Mouse (Mus musculus): ENCODE measurements at regions not wholly inside any gene's neighbourhood (a gene's known extent, or its start where the extent isn't known, plus 50 kb on each side); places are given as distances from the start of the nearest gene placed in this dataset.

DNA sequence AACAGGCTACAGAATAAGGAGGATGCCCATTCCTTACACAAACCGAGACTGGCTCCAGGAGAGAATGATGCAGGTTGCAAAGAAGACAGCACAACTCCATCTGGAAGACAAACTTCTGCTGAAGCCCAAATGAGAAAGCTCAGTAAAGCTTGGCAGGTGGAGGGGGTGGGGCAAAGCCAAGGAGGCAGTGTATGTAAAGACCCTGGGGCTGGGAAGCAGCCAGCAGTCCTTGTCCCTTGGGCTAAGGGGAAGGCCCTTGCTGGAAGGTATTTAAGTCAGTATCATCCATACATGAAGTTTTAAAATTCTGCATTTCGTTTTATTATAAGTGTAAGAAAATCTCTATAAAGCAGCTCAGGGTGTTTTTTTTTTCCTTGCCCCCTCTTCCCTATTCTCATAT is 182.3 kb upstream of the Kdm8 start:
- no peak for DNase-seq (ENCODE audit: low spot score in 2 of 2)

DNA sequence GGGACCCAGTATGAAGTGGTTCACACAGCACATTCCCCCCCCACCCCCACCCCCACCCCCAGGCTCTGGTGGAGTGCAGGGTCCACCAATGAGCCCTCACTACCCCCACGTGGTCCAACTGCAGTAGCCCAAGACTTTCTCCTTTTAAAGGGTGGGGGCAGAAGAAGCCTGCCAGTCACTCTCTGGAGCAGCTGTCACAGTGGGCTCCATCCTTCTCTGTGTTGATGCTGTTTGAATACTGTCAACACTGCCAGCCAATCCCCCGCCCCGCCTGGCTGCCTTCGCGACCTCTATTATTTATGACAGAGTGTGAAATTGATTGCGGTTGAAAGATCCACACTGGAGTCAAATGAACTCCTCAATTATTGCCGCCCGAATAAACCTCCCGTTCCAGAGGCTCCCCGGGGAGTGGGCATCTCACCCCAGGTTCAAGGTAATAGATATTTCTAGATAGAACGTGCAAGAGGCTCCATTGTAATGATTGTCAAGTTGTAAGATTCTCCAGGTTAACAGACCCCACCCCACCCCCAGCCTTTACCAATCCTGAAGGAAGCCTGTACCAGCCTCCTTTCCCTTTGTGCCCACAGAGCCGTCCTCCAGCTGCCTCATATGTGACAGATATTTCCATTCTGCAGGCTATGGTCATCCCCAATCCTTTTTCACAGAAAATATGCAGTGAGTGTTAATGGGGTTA is 181.7 kb upstream of the Kdm8 start:
- no peak for DNase-seq (ENCODE audit: low spot score in 2 of 2)

DNA sequence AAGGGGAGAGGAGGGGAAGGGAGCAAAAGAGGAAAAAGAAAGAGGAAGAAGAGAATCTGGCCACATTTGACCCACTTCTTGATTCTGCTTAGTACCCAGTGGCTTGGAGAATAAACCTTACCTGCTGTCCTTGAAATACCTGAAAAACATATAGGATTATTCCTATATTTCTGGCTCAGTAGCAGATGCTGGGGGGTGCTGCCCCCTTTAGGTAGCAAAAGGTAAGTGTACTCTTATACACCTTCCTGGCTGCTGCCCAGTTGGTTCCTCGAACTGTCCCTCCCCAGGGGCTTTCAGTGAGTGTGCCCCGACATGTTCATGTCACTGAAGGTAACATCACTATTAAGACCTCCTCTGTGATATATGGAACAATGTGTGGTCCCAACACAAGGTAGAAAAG is 180.7 kb upstream of the Kdm8 start:
- DNase-seq (ENCODE audit: low spot score in 2 of 2) = no peak

DNA sequence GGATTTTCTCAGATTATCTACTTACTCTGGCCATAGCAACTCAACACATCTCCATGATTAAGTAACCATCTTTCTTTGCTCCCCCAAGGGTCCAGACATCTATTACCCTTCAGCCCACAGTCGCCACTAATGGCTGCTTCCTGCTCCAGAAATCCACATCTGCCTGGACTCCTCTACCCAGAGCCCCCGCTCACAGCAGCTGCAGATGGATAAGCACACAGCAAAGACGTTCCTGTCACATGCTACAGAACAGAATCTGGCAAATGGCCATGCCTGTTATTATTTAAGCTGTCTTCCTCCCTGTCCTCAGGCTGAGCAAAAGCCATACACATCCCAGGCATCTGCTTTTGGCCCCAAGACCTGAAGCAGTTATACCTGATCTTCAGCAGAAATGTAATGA is 173.8 kb upstream of the Kdm8 start:
- no peak for DNase-seq (ENCODE audit: low spot score in 2 of 2)

DNA sequence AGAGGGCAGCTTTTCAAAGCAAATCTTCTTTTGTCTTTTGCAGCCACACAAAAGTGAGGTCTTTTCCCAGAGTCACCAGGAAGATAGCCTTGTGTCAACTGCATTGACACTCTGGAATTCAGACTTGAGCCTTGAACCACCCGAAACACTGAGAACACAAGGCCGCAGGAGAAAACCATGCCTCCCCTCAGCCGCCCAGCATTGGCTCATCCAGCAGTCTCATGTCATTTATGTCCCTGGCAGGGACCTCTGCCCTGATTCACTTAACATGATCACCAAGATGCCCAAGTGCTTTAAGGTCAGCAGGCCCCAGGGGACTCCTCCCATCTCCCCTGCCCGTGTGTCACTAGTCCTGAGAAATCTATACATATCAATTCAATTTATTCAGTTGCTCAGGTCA is 173.1 kb upstream of the Kdm8 start:
- DNase-seq (ENCODE audit: low spot score in 2 of 2) = no peak

DNA sequence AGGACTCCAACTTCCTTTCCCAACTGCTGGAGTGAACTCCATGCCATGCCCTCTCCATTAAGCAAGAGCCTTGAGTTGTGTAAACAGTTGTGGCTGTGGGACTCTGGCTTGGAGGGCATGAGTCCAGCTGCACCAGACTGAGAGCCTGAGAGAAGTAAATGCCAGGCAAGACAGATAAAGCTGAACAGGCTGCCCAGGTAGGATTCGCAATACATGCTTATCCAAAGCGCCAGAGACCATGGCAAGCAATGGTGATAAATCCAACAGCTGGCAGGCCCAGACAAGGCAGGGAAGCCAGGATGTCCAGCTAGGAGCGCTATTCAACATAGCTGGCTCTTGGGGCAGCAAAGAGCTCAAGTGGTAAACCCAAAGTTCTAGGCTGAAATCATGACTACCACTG is 163.1 kb upstream of the Kdm8 start:
- DNase-seq (ENCODE audit: low spot score in 2 of 2) = no peak

DNA sequence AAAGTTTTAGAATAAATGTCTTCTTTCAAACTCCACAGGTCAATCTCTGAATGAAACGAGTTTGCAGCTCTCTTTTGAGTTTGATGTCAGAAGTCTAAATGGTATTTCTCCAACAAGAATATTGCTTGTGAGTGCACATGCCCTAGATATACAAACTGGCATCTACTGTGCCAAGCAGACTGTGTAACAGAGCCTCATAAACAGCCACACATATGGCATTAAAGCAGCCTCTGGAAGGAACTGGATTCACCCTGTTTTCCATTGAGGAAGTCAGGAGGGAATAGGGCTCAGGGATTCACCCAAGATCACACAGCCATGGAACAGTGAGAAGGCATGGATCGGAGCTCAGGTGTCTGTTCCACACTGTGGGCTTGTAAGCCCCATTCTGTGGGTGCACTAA is 149.2 kb upstream of the Kdm8 start:
- no peak for DNase-seq (ENCODE audit: low spot score in 2 of 2)

DNA sequence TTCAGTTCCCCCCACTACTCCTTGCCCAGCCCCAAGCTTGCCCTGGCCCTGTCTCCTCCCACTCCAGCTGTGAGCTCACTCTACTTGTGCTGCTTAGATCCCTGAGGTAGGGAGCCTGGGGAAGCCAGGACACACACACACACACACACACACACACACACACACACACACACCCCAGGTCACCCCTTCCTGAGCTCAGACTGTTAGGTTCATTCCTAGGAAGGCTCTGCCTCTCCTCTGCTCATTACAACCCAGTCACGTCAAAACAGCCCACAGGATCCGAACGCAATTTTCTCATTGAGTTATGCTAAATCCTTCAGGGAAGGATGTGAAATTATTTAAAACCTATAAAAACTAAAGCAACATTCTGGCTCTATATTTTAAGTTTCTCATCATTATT is 136.0 kb upstream of the Kdm8 start:
- no peak for DNase-seq (ENCODE audit: low spot score in 2 of 2)

DNA sequence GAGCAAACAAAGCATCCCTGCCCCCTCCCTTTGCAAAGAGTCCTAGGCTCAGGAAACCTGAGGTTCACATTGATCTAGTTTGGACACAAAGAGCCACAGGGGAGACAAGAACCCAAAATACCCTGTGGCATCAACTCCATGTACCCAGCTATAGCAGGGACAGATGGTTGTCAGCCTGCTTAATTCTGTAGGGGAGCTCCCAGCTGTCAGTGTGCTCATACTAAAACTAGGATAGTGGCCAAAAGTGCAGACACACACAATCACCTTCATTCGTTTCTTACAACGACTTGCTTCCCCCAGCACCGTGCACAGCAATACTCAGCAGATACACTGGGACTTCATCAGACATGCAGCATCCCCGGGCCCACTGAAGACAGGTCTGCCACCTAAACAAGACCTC is 133.5 kb upstream of the Kdm8 start:
- no peak for DNase-seq (ENCODE audit: low spot score in 2 of 2)

DNA sequence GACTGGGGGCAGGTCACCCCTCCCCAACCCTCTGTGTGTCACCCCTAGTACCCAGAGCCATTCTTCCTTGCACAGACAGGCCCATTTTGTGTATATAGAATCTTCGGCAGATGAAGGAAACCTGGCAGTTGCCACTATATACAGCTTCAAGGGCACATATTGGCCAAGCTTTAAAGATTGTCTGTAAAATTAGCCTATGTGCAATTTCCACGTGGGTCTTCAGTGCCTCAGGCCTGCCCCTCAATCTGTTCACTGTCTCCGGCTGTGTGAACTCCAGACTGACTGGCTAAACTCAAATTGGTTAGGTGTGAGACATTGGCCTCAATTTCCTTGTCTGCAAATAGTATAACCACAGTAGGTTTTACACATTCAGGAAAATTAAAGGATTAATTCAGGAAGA is 130.9 kb upstream of the Kdm8 start:
- DNase-seq (ENCODE audit: low spot score in 2 of 2) = no peak

DNA sequence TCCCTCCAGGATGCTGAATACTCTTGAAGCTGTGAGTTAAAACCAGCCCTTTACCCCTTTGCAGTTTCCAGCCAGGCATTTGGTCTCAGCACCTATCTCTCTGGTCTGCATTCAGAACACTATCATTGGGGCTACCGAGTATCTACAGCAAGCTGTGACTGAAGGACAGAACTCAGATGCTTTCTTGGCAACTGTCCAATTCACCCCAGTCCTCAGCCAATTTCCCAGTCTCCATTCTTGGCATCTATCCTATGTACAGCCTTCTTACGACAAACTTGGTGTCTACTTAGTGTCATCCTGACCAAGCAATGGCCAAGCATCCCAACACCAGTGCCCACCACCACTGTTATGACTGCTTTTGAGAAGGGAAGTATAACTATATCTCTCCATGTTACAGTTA is 109.7 kb upstream of the Kdm8 start:
- DNase-seq (ENCODE audit: low spot score in 2 of 2) = no peak

DNA sequence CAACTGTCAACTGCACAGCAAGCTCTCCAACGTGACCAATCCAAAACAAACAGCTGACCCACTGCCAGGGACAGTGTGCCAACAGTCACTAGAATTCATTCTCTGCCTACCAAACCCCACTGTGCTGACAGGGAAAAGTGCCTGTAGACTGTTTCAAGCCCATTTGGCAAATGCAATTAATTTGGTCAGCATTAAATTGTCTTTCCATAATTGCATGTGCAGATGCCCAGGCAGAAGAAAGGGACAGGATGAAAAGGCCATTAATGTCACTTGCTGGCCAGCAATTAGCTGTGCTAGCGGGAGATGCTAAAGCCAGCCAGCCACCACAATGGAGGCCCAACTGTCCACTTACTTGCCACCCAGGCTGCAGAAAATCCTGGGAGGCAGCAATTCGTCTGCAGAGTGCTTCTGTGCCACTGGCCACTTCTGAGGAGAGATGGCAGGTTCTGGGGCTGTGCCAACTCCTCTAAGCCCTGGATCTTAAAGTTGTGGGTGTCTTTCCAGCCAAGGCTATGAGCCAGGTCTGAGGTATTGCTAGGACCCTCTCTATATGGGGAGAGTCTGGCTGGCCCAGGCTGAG is 108.8 kb upstream of the Kdm8 start:
- no peak for DNase-seq (ENCODE audit: low spot score in 2 of 2)

DNA sequence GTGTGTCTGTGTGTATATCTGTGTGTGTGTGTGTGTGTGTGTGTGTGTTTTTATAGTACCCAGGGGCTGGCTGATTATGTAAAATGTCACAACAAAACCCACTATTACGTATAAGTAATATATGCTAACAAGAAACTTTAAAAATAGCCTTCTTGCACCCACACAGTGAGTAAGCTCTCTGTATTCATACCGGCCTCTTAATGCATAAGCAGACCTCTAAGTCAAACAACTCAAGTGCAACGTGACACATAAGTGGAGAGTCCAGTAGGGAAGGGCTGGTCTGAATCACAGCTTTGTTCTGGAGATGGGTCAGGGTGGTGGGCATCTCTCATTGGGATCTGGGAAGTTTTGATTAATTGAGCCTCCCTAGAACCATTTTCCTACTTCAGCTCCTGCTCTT is 107.7 kb upstream of the Kdm8 start:
- DNase-seq (ENCODE audit: low spot score in 2 of 2) = no peak

DNA sequence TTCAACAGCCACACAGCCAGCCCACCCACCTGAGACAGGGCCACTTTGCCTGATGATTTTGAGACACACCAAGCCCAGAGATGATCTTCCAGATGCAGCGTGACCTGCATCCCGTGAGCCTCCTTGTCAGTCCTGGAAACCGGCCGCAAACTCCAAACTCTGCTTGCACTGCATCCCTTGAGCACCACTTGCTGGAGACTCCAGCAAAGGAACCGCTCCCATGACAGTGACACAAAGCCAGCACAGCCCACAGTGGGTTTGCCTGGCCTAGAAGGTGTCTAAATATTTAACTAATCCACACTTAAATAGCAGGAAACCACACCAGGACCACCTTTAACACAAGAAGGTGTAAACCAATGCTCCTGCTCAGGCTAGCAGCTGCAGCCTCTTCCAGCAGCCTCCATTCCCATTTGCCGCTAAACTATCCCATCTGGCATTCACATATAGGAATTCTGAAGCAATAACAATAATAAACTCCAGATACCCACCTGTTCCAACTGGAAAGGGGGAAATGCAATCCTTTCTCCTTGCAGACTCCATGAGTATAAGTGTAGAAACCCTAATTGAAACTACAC is 106.2 kb upstream of the Kdm8 start:
- no peak for DNase-seq (ENCODE audit: low spot score in 2 of 2)

DNA sequence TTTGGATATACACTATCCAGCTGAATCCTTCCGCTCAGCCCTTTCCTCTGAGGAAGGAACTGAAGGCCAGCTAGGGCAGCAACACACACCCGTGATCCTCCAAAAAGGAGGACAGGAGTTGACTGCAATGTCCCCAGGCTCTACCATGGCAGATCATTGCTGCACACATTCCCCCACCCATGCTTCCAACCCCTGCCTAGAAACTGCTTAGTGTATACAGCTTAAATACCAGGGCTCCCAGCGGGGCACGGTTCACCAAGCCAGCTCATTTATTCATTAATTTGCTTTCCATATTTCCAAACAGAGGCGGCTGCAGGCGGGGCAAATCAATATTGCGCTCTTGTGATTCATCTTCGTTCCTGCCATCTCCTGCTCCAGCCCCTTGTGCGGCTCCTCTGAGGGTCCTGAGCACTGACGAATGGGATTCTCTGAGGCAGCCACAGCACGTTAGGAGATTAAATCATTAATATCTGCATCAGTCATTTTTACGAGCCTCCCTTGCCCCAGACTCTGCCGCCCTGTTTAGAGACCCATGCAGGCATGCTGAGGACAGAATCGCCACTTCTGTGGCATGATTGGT is 104.1 kb upstream of the Kdm8 start:
- DNase-seq (ENCODE audit: low spot score in 2 of 2) = no peak

DNA sequence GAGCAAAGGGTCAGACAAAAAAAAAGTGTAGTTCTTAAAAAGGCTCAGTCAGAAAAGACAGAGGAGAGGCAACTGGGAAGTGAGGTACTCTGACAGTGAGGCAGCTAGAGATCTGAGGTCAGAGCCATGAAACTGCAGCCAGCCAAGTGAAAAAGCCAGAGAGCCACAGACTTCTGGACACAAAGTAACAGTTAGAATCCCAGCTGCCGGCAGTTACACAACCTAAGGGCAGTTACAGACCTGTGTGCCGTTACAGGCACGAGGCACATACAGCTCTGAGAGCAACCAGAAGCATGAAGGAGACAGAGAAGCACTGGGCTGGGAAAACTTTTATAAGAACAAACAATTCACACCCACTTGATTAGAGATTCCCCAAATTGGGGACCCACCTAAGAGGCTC is 94.9 kb upstream of the Kdm8 start:
- DNase-seq (ENCODE audit: low spot score in 2 of 2) = no peak

DNA sequence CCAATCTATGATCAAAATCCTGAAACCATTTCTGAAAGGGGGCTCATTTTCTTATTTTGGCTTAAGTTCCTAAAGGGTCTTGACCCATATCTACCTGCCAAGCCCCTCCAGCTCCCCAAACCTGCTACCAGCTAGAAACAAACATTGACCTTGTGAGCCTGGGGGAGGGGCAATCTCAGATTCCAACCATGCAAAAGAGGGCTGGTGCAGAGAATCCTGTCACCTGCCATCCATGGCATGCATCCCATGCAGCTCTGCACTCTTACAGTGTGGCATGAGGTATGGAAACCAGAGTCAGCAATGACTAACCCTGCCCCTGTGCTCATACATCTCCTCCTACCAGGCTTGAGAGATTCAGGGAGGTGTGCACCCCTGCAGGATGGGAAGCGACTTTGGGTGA is 90.3 kb upstream of the Kdm8 start:
- DNase-seq (ENCODE audit: low spot score in 2 of 2) = no peak

DNA sequence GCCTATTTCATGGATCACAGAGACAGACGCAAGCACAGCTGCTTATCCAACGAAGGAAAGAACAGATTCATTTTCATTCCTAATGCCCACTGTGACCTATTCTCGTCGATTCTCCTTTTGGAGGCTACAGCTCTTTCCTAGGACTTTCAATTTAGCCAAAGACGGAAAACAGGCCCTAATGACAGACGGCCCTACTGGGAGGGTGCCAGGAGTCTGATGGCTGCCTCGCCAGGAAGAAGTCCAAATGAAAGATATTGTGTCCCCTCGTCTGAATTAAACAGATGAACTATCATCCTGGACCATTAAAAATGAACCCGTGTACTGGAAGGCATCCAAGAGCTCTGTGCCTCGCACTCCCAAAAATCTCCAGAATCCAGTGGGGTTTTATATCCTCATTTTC is 89.5 kb upstream of the Kdm8 start:
- DNase-seq (ENCODE audit: low spot score in 2 of 2) = no peak

DNA sequence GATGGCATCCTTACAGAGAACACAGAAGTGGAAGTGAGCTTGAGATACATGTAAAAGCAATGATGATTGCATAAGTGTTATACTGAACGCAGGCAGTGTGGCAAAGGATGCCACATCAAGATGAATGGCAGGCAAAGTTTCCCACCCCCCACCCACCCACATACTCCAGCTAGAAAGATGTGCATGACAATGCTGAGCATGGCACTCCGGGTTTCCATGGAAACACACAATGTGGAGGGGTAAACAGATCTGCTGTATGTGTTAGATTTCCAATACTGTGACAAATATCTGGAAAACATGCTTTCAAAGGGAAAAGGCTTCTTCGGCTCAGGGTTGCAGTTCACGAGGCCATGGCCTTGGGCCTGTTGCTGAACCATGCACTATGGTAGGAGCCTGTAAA is 86.5 kb upstream of the Kdm8 start:
- DNase-seq (ENCODE audit: low spot score in 2 of 2) = no peak

DNA sequence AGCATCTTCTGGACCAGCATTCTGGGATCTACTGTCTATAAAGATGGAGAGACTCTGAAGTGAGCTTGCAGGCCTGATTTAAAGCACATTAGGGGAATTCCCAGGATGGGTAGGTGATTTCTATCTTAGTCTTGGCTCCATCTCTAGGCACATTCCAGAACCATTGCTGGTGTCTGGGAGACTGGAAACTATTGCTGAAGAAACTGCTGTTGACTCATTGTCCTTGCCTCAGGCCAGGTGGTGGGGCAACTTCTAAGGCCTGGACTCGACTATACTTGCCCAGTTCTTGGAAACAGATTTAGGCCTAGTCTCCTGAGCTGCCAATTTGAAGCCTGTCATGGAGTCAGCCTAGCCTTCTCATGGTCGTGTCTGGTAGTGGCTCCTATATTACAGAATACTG is 61.5 kb upstream of the Kdm8 start:
- no peak for DNase-seq (ENCODE audit: low spot score in 2 of 2)

DNA sequence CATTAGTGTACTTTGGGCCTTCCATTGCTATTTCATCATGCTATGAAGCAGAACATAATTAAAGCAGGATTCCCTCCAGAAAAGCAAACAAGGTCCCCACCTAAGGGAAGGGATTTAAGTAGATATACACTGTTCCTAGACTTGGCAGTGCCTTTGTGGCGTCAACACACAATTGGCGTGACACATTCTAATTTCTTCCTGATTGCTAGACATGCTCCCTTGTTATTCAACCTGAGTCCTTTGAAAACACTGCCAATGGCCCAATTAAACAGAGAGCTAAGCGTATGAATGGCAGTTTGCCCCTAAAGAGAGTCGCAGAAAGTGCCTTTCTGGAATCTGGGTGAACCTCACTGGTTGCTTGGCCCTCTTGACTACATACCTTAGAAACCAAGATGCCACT is 60.3 kb upstream of the Kdm8 start:
- DNase-seq (ENCODE audit: low spot score in 2 of 2) = no peak

DNA sequence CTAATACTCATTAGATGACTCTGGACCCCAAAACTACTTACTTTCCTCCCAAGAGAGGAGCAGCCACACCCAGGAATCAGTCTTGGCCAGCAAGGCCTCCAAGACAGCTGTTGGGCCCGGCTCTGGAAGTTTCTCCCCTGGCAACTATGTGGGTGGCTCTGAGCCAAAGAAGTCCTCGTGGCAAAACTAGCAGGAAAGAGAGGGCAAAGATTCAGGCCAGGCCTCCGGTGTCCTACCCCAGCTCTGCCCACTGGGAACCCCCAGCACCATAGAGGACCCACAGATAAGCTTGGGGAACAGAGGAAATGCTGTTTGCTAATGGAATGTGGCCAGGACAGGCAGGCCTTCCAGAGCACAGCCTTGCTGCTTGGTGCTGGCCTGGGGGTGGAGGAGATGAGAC is 51.9 kb upstream of the Kdm8 start:
- DNase-seq (ENCODE audit: low spot score in 2 of 2) = no peak

DNA sequence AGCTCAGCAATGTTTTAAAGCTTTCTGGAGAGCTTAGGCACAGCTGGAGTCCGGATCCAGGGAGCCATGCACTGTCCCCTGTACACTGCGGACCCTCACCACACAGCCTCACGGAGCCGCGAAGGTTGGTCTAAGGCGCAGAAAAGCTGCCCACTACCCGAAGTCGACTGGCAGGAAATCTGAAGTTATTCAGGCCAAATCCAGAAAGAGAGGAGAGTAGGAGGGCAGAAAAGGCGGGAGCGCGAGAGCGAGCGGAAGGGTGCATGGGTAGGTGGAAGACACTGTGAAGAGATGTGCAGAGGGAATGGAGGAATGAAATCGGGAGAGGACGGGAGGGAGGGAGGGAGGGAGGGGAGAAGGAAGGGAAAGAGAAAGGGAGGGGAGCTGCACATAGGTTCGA is 51.2 kb upstream of the Kdm8 start:
- no peak for DNase-seq (ENCODE audit: low spot score in 2 of 2)
